Mouse (Mus musculus) layer of hippocampus, adult 18-20 months (tissue): ENCODE measurements around the gene Rhobtb1. TPM values are rescaled to one million over a fixed set of nuclear protein-coding genes. Genes with fewer than 3 reads are reported as not detected.
A peak's percentile ranks its signal among the peaks of the same experiment; 100 is the strongest.

ENCODE experiments used
- DNase-seq, 2 experiments: peaks; one replicate each; pipeline ENCODE4 v3.0.0; 2022; ENCODE audit warnings: low spot score in 2 of 2
- total RNA-seq, 2 experiments: library from RNA; stranded (reverse); gene quantifications; 2 replicates each; pipeline ENCODE4 v1.2.3; 2021

The Rhobtb1 gene
- total RNA-seq, 2 experiments from 2014 or later = 3.5 to 5.1 TPM

DNA sequence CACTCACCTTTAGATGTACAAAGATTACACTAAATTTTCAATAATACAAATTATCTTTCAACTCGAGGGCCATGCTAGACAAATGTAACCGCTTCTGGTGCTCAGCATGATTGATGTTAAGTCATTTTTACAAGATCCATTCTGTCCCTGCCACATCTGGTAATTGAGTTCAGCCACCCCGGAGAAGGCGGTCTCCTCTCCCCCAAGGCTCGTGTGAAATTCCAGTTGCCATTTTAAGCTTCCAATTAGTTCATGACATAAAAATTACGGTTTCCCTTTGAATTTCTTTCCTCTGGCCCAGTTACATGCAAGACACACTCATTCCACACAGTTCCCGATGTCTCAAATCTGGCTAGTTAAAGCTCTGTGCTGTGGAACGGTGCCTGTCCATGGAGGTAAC is 162.7 kb downstream of the Rhobtb1 start:
- no peak for DNase-seq

DNA sequence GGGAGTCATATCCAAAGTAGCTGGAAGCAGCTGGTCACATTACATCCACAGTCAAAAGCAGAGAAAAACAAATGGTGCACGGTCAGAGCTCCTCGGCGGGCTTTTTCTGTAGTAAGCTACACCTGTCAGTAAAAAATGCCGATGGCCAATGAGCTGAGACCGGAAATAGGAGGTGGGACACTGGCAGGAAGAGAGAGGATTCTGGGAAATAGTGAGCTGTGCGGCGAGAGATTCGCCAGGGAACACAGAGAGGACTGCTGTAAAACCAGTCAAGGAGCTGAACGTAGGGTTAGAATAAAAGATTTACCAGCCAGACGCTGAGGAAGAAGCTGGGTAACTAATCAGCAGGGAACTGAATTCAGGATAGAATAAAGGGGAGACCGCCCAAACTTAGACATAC is 167.3 kb downstream of the Rhobtb1 start:
- DNase-seq = no peak

- peak; percentile 32 to 84 for DNase-seq
Measured at GRCm38 (mm10) chr10:69320667-69321518, 169.7 kb downstream of the Rhobtb1 start.

- DNase-seq = no peak
Measured at GRCm38 (mm10) chr10:69321519-69322035, 170.3 kb downstream of the Rhobtb1 start.

GRCm38 (mm10) chr10:69323986-69324385 is 172.8 kb downstream of the Rhobtb1 start:
- DNase-seq = no peak

- DNase-seq = no peak
Measured at GRCm38 (mm10) chr10:69324816-69325215, 173.6 kb downstream of the Rhobtb1 start.

- peak in 1 of 2 experiments; percentile 35 for DNase-seq
Measured at GRCm38 (mm10) chr10:69326433-69326832, 175.2 kb downstream of the Rhobtb1 start.

GRCm38 (mm10) chr10:69327362-69327761 is 176.1 kb downstream of the Rhobtb1 start:
- no peak for DNase-seq

- DNase-seq = no peak
Measured at GRCm38 (mm10) chr10:69328029-69328655, 176.9 kb downstream of the Rhobtb1 start.

- DNase-seq = no peak
Measured at GRCm38 (mm10) chr10:69328656-69329046, 177.4 kb downstream of the Rhobtb1 start.

GRCm38 (mm10) chr10:69331231-69331630 is 180.0 kb downstream of the Rhobtb1 start:
- DNase-seq = no peak

- no peak for DNase-seq
Measured at GRCm38 (mm10) chr10:69333212-69333611, 182.0 kb downstream of the Rhobtb1 start.

GRCm38 (mm10) chr10:69334271-69335194 is 183.3 kb downstream of the Rhobtb1 start:
- DNase-seq = peak; percentile 9 to 58

DNA sequence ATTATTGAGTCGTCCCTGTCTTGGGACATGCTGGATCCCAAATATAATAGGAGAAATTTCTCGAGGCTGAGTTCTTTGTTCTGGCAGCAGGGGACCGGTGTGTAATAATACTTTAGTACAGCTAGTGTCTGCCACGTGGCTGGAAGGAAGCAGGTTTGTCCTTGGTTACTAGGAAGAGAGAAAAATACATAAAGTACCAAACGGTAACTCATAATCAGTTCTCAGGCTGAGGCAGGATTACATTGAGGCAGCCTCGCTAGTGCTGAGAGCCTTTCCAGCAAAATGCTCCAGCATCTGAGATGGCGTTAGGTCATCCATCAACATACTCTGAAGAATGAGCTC is 183.9 kb downstream of the Rhobtb1 start:
- peak in 1 of 2 experiments; percentile 22 for DNase-seq

- no peak for DNase-seq
Measured at GRCm38 (mm10) chr10:69335611-69336010, 184.4 kb downstream of the Rhobtb1 start.

- no peak for DNase-seq
Measured at GRCm38 (mm10) chr10:69336219-69336618, 185.0 kb downstream of the Rhobtb1 start.

DNA sequence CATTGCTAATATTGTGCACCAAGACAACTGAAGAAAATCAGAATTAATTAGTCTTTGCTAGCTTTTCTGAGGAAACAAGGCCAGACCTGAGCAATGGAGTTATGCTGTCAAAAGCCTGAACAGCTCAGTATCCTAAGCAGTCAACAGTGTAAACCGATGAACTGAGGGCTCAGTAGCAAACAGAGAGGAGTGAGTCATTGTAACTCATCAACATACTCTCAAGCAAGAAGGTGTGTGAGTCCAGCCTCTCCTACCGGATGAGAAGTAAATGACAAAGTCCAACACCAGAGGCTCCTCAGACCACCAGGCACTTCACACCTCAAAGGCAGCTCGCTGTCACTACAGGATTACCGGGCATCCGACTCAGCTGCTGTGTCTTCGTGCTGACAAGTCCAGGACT is 188.8 kb downstream of the Rhobtb1 start:
- DNase-seq = no peak
